Mouse (Mus musculus) heart, embryonic 14.5 days (tissue): Measurements from ENCODE around the gene Ncoa4. TPM values are rescaled to one million over a fixed set of nuclear protein-coding genes. Genes with fewer than 3 reads are reported as not detected.
A peak's percentile ranks its signal among the peaks of the same experiment; 100 is the strongest.

Experiments used
- ATAC-seq: fragments of 200-750 bp; cut with Nextera tagmentation; 2 replicates; pipeline ENCODE4 v1.8.0; 2017; ENCODE audit warnings: low read depth, moderate TSS enrichment; ENCODE audit not compliant: insufficient number of reproducible peaks, insufficient read depth, low FRiP score
- H3K27ac ChIP-seq, 2 experiments: fragments of 200-500 bp in 1 of 2; fragments of 300-500 bp in 1 of 2; sonication (generic) in 1 of 2; replicated peaks in 1 of 2; 2 replicates each; pipeline ENCODE4 v1.5.1; 2012 to 2014; ENCODE audit warnings: low read depth in 2 of 2, low read length in 2 of 2, control low read depth in 1 of 2, mild to moderate bottlenecking in 1 of 2, mixed read lengths in 1 of 2; ENCODE audit not compliant: control insufficient read depth in 1 of 2, insufficient read depth in 1 of 2
- H3K27me3 ChIP-seq: fragments of 300-500 bp; sonication (generic); 2 replicates; pipeline ENCODE4 v1.6.1; 2014; ENCODE audit warnings: mild to moderate bottlenecking, low read length, control low read depth; ENCODE audit not compliant: control insufficient read depth, insufficient read depth
- H3K36me3 ChIP-seq: fragments of 300-500 bp; sonication (generic); 2 replicates; pipeline ENCODE4 v1.6.1; 2014; ENCODE audit warnings: mild to moderate bottlenecking, control low read depth, low read length, mixed read lengths; ENCODE audit not compliant: control insufficient read depth, insufficient read depth
- H3K4me1 ChIP-seq, 2 experiments: fragments of 200-500 bp in 1 of 2; fragments of 300-500 bp in 1 of 2; sonication (generic) in 1 of 2; 2 replicates each; pipeline ENCODE4 v1.6.1; 2012 to 2014; ENCODE audit warnings: low read length in 2 of 2, control low read depth in 1 of 2, mixed read lengths in 1 of 2; ENCODE audit not compliant: control insufficient read depth in 2 of 2, insufficient read depth in 2 of 2
- H3K4me2 ChIP-seq: fragments of 300-500 bp; sonication (generic); 2 replicates; pipeline ENCODE4 v1.6.1; 2014; ENCODE audit warnings: mild to moderate bottlenecking, low read length
- H3K4me3 ChIP-seq, 2 experiments: fragments of 200-500 bp in 1 of 2; fragments of 300-500 bp in 1 of 2; sonication (generic) in 1 of 2; 2 replicates each; pipeline ENCODE4 v1.5.1; 2012 to 2014; ENCODE audit warnings: low read length in 2 of 2, mild to moderate bottlenecking in 2 of 2, control low read depth in 1 of 2, low read depth in 1 of 2, moderate library complexity in 1 of 2; ENCODE audit not compliant: control insufficient read depth in 1 of 2, insufficient read depth in 1 of 2
- H3K9ac ChIP-seq: fragments of 300-500 bp; sonication (generic); 2 replicates; pipeline ENCODE4 v1.6.1; 2014; ENCODE audit warnings: mild to moderate bottlenecking, low read length
- H3K9me3 ChIP-seq: fragments of 300-500 bp; sonication (generic); 2 replicates; pipeline ENCODE4 v1.6.1; 2016; ENCODE audit warnings: low read length, control low read depth; ENCODE audit not compliant: control insufficient read depth
- WGBS: fragments of 180-500 bp; shearing (Covaris S2); extraction: QIAGEN DNeasy Blood & Tissue Kit; methylation state at CpG from one replicate; pipeline ENCODE4 v1.1.7; 2014; 5-methylcytosine and 5-hydroxymethylcytosine counted together
- polyA plus RNA-seq: library from polyadenylated mRNA; unstranded; fragments of >200 nt; fragmentation: Nextera tagmentation; extraction: Ambion mirVana; gene quantifications from 2 replicates; pipeline ENCODE4 v1.2.1, GENCODE M21; 2014

Ncoa4 gene
- polyA plus RNA-seq, 1 experiment from 2014 or later, result 124 TPM

DNA sequence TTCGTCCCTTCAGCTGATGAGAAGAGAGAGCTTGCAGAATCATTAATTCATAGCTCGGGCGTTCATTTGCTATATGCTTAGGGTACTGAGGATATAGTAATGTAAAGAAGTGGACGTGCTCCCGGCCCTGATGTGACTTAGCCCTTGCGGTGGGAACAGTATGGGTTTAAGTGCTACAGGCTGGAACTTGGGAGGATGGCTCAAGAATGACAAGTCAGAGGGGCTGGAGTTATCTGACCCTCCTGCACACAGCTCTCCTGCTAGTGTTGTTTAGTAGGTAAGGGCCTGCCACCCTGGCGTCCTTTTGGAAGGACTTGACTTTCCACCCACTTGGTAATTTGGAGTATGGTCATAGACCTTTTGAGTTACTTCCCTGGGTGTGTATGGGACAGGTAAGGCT is 898 bp downstream of the Ncoa4 start:
- peaks cover 9 to 23% of the 10 kb centered on the region in 2 experiments for H3K4me1 ChIP-seq
- peak overlapping the region; percentile 88 to 94 for H3K4me3 ChIP-seq
- 29% methylated on average over 7 of the region's 7 CpGs for WGBS
- H3K27me3 ChIP-seq, result no peaks in the 10 kb centered on the region
- no peaks in the 10 kb centered on the region for H3K9me3 ChIP-seq
- H3K27ac ChIP-seq, result peak overlapping the region; percentile 77 to 91; a peak in 3 of 4 replicates
- H3K4me2 ChIP-seq, result peak overlapping the region; percentile 89
- H3K36me3 ChIP-seq, result no peaks in the 10 kb centered on the region
- no peak for ATAC-seq
- peak overlapping the region; percentile 97 for H3K9ac ChIP-seq

DNA sequence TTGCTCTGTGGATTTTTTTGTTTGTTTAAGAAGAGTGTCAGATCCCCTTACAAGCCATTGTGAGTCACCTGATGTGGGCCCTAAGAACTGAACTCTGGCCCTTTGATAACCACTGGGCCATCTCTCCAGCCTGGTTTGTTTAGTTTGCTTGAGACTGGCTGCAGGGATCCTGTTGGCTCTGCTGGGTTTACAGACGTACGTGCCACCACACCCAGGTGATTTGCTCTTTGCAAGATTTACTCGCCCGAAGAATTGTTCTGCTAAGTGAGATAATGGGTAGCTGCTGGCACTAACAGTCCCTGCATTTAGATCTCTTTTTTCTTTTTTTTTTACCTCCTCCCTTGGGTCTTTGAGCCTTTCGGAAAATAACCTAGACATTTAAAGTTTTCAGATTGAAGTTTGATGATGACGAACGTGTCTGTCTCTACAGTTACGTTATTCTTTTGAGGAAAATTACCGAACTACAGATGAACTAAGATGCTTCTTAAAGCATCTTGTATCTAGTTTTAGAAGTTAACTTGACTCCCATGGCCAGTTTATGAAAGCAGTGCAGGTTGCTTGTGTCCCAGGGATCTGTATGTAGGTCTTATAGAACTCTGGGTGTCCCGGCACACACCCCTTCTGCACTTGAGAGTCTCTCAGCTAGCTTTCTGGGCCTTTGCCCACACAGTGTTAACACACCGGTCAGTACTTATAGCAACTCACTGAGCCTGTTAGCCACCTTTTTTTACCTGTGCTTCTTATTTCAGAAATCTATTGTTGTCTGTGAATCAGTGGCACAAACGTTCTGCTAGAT is 1.6 kb downstream of the Ncoa4 start:
- H3K9me3 ChIP-seq, result no peaks in the 10 kb centered on the region
- H3K4me3 ChIP-seq, result peak overlapping the region in 1 of 2 experiments; percentile 94; a peak in 1 of 4 replicates
- ATAC-seq, result no peak
- peaks cover 9 to 27% of the 10 kb centered on the region in 2 experiments for H3K4me1 ChIP-seq
- H3K9ac ChIP-seq, result peak overlapping the region; percentile 97
- 81% methylated on average over 12 of the region's 12 CpGs for WGBS
- H3K4me2 ChIP-seq, result peak overlapping the region; percentile 89
- no peaks in the 10 kb centered on the region for H3K36me3 ChIP-seq
- H3K27ac ChIP-seq, result no peak overlapping the region
- no peaks in the 10 kb centered on the region for H3K27me3 ChIP-seq

DNA sequence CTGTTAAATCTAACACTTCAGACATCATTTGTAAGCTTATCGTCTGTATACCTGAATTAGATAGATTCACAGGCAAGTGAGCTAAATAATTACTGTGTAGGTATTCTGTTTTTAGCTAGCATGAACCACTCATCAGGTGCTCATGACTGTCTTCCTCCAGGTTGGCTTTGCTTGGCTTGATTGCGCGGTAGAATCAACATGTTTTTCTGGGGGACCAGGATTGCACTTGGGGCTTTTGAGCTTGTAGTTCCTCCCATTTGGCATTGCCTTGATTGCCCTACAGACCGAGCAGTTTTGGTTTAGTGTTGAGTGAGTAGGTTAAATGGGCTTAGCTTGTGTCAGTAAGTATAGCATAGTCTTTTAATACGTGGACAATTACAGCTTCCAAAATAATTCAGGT is 2.6 kb downstream of the Ncoa4 start:
- WGBS, result 93% methylated on average over 5 of the region's 5 CpGs
- no peaks in the 10 kb centered on the region for H3K9me3 ChIP-seq
- no peak overlapping the region for H3K4me2 ChIP-seq

DNA sequence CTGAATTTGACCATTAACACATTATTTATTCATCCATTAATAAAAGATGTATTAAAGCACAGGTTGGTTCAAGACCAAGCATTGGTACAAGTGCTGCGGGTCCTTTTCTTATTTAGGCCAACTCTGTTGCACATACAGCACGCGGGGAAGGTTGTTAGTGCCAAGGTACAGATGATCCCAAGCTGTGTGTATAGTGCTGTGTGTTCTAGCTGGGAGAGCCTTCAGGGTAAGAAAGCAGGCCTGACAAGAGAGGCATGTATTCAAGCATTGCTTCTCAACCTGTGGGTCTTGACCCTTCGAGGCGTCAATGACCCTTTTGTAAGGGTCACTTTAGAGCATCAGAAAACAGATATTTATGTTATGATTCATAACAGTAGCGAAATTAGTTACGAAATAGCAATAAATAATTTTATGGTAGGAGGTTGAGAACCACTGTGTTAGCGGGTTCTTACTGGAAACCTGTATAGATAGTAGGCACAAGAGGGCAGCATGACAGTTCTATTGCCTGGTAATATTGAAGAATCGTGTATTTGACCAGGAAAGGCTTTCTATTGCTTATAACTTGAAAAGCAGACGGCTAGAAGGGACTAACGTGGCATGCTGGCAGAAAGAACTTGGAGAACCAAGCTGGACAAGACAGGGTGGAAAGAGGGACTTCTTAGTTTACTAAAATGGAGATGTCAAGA is 3.7 kb downstream of the Ncoa4 start:
- WGBS, result 92% methylated on average over 11 of the region's 11 CpGs
- Histone ChIP-seq H3K9ac (no peak overlapping the region), H3K27me3 (no peaks in the 10 kb centered on the region), H3K4me2 (no peak overlapping the region), H3K9me3 (no peaks in the 10 kb centered on the region), H3K27ac (no peak overlapping the region), H3K4me1 (peaks cover 9 to 36% of the 10 kb centered on the region in 2 experiments), H3K36me3 (no peaks in the 10 kb centered on the region), H3K4me3 (no peak overlapping the region)
- ATAC-seq, result no peak

More for the DNA sequence above, 2.6 kb downstream of the Ncoa4 start:
- H3K36me3 ChIP-seq, result no peaks in the 10 kb centered on the region
- H3K27ac ChIP-seq, result no peak overlapping the region
- peaks cover 9 to 31% of the 10 kb centered on the region in 2 experiments for H3K4me1 ChIP-seq
- no peak for ATAC-seq
- H3K4me3 ChIP-seq, result no peak overlapping the region
- H3K27me3 ChIP-seq, result no peaks in the 10 kb centered on the region
- H3K9ac ChIP-seq, result no peak overlapping the region

GRCm38 (mm10) chr14:32164173-32165051 is 4.7 kb downstream of the Ncoa4 start:
- Histone ChIP-seq H3K27me3 (no peaks in the 10 kb centered on the region), H3K9ac (no peak overlapping the region), H3K9me3 (no peaks in the 10 kb centered on the region), H3K27ac (peak overlapping the region in 1 of 2 experiments; percentile 87; a peak in 2 of 4 replicates), H3K4me3 (peak overlapping the region in 1 of 2 experiments; percentile 62; a peak in 1 of 4 replicates), H3K4me1 (peaks cover 6 to 33% of the 10 kb centered on the region in 2 experiments), H3K4me2 (peak overlapping the region; percentile 95), H3K36me3 (no peaks in the 10 kb centered on the region)
- WGBS, result 75% methylated on average over 8 of the region's 8 CpGs
- ATAC-seq, result no peak

- Histone ChIP-seq H3K27me3 (no peaks in the 10 kb centered on the region), H3K36me3 (peaks cover 1% of the 10 kb centered on the region), H3K9me3 (no peaks in the 10 kb centered on the region), H3K27ac (peak overlapping the region; percentile 84 to 87), H3K4me2 (peak overlapping the region; percentile 95), H3K4me1 (peaks cover 5 to 31% of the 10 kb centered on the region in 2 experiments), H3K9ac (peak overlapping the region; percentile 74), H3K4me3 (peak overlapping the region; percentile 62 to 75)
- ATAC-seq, result peak; percentile 70; the same call in 1 of the 2 replicates
- WGBS, result under 1% methylated on average over 33 of the region's 42 CpGs
Observed at GRCm38 (mm10) chr14:32165278-32166061, 5.8 kb downstream of the Ncoa4 start.
